Mouse (Mus musculus) layer of hippocampus, postnatal 36 days (tissue): ENCODE measurements at regions not wholly inside any gene's neighbourhood (a gene's known extent, or its start where the extent isn't known, plus 50 kb on each side); places are given as distances from the start of the nearest gene placed in this dataset.

Experiments
- DNase-seq, 2 experiments: peaks; one replicate each; pipeline ENCODE4 v3.0.0; 2022

- DNase-seq = no peak
These were observed 120.0 kb upstream of the Lmo4 start for GRCm38 (mm10) chr3:144324974-144325373.

DNA sequence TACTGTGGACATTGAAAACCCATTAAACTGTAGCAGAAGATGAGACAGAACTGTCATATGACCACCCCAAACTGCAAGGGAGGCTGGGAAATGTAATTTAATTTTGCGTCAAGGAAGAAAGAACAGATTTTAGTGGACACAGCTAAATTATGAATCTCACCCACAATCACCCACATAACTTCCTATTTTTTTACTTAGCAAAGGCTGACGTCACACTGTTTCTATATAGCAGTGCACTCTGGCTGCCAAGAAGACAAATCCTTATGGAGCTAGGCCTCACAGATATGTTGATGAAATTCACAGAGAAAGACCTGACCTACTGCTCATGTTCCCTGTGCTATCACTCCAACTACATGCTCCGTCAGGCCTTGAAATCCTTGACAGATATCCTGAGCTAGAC, 118.5 kb upstream of the Lmo4 start:
- DNase-seq = no peak

- DNase-seq = no peak
These were observed 114.6 kb upstream of the Lmo4 start for GRCm38 (mm10) chr3:144319468-144320205.

DNA sequence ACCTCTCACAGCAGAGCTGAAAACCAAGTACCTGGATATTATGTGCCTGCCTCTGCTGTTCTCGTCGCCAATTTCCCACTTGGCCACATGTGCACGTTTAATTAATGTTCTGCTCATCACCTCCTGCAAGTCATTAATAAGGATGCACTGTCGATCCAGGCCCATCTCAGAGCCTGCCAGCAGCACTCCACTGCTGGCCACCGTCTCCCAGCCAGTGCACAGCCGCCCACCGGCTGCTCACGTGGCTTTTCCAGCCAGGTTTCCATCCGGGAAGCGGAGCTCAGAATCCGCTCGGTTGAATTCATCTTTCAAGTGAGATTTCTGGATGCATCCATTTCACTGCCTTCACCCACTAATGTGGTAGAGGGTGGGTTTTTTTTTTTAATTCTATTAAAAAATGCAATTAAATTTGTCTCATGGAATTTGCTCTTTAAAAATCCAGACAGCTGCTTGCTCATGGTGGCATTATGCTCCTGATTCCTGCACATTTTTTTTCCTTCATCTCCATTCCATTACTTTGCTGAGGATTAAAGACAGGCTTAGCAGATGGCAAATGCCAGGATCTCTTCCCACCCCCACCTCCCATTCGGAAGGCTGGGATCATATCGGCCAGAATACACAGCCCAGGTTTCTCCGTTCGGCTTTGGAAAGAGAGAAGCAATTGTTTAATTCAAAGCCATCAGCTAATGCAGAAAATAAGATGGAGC, 113.9 kb upstream of the Lmo4 start:
- peak; percentile 33 to 38 for DNase-seq

DNA sequence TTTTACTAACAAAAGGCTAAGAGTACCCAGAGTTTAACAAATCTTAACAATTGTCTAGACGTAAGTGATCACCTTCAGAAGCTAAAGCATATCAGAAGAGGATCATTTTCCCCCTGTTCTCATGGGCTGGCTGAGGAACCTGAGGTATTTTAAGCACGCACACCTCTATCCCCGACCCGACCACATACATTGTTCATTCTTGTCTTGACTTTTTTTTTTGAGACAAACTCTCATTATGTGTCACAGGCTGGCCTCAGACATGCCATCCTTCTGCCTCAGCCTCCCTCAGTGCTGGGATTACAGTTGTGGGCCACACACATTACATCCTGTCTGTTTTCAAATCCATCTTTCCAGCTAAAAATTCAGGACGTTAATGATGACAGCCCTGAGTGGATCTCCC, 105.7 kb upstream of the Lmo4 start:
- DNase-seq = no peak

GRCm38 (mm10) chr3:144308616-144309015, 103.6 kb upstream of the Lmo4 start:
- DNase-seq = no peak

DNA sequence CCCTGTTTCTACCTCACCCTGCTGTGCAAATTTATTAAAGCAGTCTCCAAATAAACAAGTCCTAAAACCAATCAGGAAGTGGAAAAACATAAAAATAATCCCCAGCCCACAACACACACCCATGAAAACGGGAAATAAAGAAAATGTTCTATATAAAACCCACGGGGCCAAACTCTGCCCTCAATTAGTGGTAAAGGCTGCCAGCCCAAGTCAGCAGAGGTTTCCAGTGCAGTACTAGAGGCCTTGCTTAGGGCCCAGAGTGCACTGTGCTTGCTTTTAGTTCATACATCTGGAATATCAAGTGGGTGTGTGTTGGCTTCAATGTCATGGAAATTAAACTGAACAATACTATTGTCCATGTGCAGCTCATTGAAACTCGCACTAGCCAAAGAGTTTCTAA, 102.5 kb upstream of the Lmo4 start:
- no peak for DNase-seq

DNA sequence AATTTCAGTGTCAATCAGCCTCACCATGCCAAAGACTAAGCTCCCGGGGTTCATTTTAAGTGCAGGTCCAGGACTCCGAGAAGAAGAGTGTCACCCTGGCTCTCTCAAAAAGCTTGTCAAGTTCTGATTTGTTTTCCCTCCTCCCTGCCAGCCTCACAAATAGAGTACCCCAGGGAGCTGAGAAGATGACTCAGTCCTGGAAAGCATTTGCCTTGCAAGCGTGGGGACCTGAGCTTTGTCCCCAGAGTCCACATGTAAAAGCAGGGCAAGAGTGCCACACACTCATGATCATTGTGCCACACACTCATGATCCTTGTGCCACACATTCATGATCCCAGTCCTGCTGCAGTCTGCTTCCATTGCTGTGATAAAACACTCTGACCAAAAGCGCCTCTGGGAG, 100.4 kb upstream of the Lmo4 start:
- DNase-seq = no peak

- DNase-seq = no peak
These were observed 99.9 kb upstream of the Lmo4 start for GRCm38 (mm10) chr3:144304924-144305323.

DNA sequence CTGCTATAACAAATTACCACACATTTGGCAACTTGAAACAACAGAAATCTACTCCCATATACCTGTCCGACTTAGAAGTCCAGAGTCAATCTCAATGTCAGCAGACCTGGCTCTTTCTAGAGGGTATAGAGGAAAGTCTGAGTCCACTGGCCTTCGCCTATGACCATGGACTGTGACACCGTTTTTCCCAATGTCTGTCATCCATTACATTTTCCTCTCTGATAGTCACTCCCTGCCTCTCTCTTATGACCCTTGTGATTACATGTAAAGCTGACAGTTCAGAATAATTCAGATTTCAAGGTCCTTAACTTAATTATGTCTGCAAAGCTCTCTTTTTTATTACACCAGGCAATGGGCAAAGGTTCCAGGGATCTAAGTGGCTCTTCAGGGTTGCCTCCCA, 97.6 kb upstream of the Lmo4 start:
- no peak for DNase-seq

DNA sequence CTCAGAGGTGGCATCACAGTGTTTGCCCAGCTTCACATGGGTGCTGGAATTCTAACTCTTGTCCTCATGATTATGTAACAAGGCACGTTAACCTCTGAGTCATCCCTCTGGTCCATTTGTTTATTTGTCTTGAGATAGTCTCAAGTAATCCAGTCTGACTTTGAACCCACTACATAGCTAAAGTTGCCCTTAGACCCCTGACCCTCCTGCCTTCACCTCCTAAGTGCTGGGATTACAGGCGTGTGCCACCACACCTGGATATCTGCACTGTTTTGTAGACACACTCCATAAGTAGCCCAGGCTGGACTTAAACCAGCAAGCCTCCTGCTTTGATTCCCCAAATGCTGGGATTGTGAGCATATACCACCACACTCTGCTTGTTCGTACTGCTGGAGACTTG, 96.0 kb upstream of the Lmo4 start:
- DNase-seq = no peak

- DNase-seq = no peak
These were observed 94.2 kb upstream of the Lmo4 start for GRCm38 (mm10) chr3:144299239-144299638.

DNA sequence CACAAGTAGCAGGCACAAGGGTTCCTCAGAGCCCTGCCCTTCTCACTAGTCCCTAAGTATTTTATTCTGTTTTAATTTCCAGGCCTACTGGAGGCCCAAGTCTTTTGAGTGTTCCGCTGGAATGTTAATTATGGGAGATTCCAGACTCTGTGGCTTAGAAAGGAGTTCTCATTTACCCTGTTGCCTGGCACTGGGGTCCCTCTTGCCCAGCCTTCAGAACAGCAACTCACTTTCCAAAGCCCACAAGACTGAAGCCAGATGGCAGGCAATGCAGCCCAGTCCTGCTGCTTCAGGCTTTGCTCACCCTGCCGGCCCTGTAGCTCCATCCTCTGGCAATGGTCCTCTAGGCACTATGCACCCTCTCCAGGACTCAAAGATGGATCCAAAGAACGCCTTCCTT, 84.5 kb upstream of the Lmo4 start:
- peak; percentile 11 to 18 for DNase-seq

DNA sequence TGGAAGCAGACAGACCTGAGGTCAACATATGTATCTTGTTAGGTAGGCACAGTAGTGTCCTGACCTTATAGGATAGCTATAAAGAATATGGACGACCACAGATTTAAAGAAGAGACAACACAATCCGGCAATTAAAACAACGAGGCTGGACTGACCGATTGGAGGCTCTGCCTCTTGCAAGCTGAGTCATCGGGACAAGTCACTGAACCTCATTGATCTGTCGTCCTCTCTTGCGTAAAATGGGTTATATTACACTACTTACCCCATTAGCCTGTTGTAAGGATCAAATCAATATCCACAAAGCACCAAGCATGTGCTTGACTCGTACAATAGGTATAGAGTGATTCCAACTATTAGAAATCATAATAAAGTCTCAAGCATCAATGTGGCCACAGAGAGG, 81.1 kb upstream of the Lmo4 start:
- no peak for DNase-seq

DNA sequence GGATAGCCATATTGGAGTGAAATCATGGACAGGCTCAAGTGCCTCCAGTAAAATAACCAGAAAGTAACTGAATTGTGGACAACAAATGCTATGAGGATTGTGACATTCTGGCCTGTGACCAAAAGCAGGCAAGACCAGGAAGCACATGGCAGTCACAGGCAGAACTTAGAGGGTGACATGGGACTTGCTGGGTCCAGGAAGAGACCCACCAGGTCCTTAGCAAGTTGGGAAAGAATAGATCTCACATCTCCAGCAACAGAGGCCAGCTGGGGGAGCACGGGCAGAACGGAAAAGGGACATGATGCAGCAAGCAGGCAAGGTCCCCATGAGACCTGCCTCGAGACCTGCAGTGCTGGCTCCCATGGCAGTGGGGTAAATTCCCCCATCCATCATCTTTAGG, 79.3 kb upstream of the Lmo4 start:
- DNase-seq = no peak

- DNase-seq = no peak
These were observed 68.1 kb upstream of the Lmo4 start for GRCm38 (mm10) chr3:144273115-144273514.

DNA sequence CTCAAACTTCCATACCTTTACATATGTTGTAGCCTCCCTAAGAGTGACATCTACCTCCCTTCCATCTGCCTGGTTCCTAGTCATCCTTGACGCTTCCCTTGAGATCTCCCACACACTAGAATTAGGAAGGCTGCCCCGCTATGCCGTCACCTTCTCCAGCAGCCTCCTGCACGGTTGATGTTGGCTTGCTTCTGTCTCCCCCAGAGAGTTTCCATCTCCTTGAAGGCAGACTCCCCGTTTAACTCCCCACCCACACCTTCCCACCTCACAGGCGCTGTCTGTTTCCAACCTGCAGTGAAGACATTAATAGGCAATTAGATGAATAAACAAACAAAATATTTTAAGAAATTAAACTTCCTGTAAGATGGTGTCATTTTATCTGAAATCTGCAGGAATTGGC, 65.2 kb upstream of the Lmo4 start:
- DNase-seq = no peak

- DNase-seq = no peak
These were observed 59.5 kb upstream of the Lmo4 start for GRCm38 (mm10) chr3:144264554-144264953.

- DNase-seq = no peak
These were observed 55.9 kb upstream of the Lmo4 start for GRCm38 (mm10) chr3:144260886-144261285.

GRCm38 (mm10) chr3:144257714-144258517, 52.9 kb upstream of the Lmo4 start:
- no peak for DNase-seq

GRCm38 (mm10) chr3:144257196-144257595, 52.2 kb upstream of the Lmo4 start:
- DNase-seq = no peak

GRCm38 (mm10) chr3:144255596-144256550, 50.9 kb upstream of the Lmo4 start:
- DNase-seq = no peak
